Mouse (Mus musculus) midbrain, embryonic 16.5 days (tissue): ENCODE measurements around the gene Atp10a. TPM values are rescaled to one million over a fixed set of nuclear protein-coding genes. Genes with fewer than 3 reads are reported as not detected.

Source experiments
- ATAC-seq: fragments of 200-750 bp; cut with Nextera tagmentation; 2 replicates; pipeline ENCODE4 v1.8.0; 2017; ENCODE audit warnings: moderate TSS enrichment
- H3K27ac ChIP-seq: fragments of 300-500 bp; sonication (generic); 2 replicates; pipeline ENCODE4 v1.5.1; 2014; ENCODE audit warnings: mild to moderate bottlenecking, low read length, mixed read lengths
- H3K27me3 ChIP-seq: fragments of 300-500 bp; sonication (generic); 2 replicates; pipeline ENCODE4 v1.6.1; 2014; ENCODE audit warnings: low read depth, low read length, mixed read lengths; ENCODE audit not compliant: control insufficient read depth, insufficient read depth
- H3K36me3 ChIP-seq: fragments of 300-500 bp; sonication (generic); 2 replicates; pipeline ENCODE4 v1.6.1; 2014; ENCODE audit warnings: mild to moderate bottlenecking, low read length, moderate library complexity, mixed read lengths; ENCODE audit not compliant: control insufficient read depth, insufficient read depth
- H3K4me1 ChIP-seq: fragments of 300-500 bp; sonication (generic); 2 replicates; pipeline ENCODE4 v1.6.1; 2014; ENCODE audit warnings: mild to moderate bottlenecking, low read length, mixed read lengths; ENCODE audit not compliant: control insufficient read depth, insufficient read depth
- H3K4me2 ChIP-seq: fragments of 300-500 bp; sonication (generic); 2 replicates; pipeline ENCODE4 v1.6.1; 2014; ENCODE audit warnings: mild to moderate bottlenecking, low read length, mixed read lengths
- H3K4me3 ChIP-seq: fragments of 300-500 bp; sonication (generic); 2 replicates; pipeline ENCODE4 v1.5.1; 2014; ENCODE audit warnings: low read depth, mild to moderate bottlenecking, low read length, moderate library complexity, mixed read lengths
- H3K9ac ChIP-seq: fragments of 300-500 bp; sonication (generic); 2 replicates; pipeline ENCODE4 v1.6.1; 2014; ENCODE audit warnings: low read depth, low read length, mixed read lengths
- H3K9me3 ChIP-seq: fragments of 300-500 bp; sonication (generic); replicated peaks from 2 replicates; pipeline ENCODE4 v1.6.1; 2014; ENCODE audit warnings: mild to moderate bottlenecking, low read length, mixed read lengths; ENCODE audit not compliant: control insufficient read depth, poor library complexity, severe bottlenecking
- WGBS: fragments of 180-500 bp; shearing (Covaris S2); extraction: QIAGEN DNeasy Blood & Tissue Kit; methylation state at CpG from one replicate; pipeline ENCODE4 v1.1.7; 2014; 5-methylcytosine and 5-hydroxymethylcytosine counted together
- polyA plus RNA-seq: library from polyadenylated mRNA; unstranded; fragments of >200 nt; fragmentation: Nextera tagmentation; extraction: Ambion mirVana; gene quantifications from 2 replicates; pipeline ENCODE4 v1.2.1, GENCODE M21; 2015

The Atp10a gene
- polyA plus RNA-seq, 1 experiment from 2014 or later = 1.2 TPM

- Histone ChIP-seq H3K4me3 (no peak overlapping the region), H3K36me3 (no peaks in the 10 kb centered on the region), H3K27me3 (no peaks in the 10 kb centered on the region), H3K4me2 (no peak overlapping the region), H3K27ac (no peak overlapping the region), H3K4me1 (no peaks in the 10 kb centered on the region), H3K9ac (no peak overlapping the region), H3K9me3 (no peaks in the 10 kb centered on the region)
- no peak for ATAC-seq
Measured at GRCm38 (mm10) chr7:58779146-58779545, 123.2 kb downstream of the Atp10a start.

GRCm38 (mm10) chr7:58786986-58787385 lies 131.0 kb downstream of the Atp10a start:
- peak; percentile 83 for ATAC-seq
- WGBS = 38% methylated on average over 4 of the region's 4 CpGs
- H3K27me3 ChIP-seq = no peaks in the 10 kb centered on the region
- H3K9me3 ChIP-seq = no peaks in the 10 kb centered on the region
- H3K36me3 ChIP-seq = no peaks in the 10 kb centered on the region
- no peak overlapping the region for H3K4me2 ChIP-seq
- no peak overlapping the region for H3K9ac ChIP-seq
- no peak overlapping the region for H3K4me3 ChIP-seq
- peaks cover 29% of the 10 kb centered on the region for H3K4me1 ChIP-seq
- peak overlapping the region; percentile 70 for H3K27ac ChIP-seq

GRCm38 (mm10) chr7:58787585-58787984 lies 131.6 kb downstream of the Atp10a start:
- 39% methylated on average over 2 of the region's 4 CpGs for WGBS
- H3K9me3 ChIP-seq = no peaks in the 10 kb centered on the region
- peak overlapping the region; percentile 79 for H3K27ac ChIP-seq
- no peak overlapping the region for H3K4me2 ChIP-seq
- no peak overlapping the region for H3K4me3 ChIP-seq
- no peaks in the 10 kb centered on the region for H3K36me3 ChIP-seq
- no peaks in the 10 kb centered on the region for H3K27me3 ChIP-seq
- peaks cover 29% of the 10 kb centered on the region for H3K4me1 ChIP-seq
- 0 out of 2 replicates have a peak, but pooled peaks have one; percentile 16 for ATAC-seq
- H3K9ac ChIP-seq = no peak overlapping the region

DNA sequence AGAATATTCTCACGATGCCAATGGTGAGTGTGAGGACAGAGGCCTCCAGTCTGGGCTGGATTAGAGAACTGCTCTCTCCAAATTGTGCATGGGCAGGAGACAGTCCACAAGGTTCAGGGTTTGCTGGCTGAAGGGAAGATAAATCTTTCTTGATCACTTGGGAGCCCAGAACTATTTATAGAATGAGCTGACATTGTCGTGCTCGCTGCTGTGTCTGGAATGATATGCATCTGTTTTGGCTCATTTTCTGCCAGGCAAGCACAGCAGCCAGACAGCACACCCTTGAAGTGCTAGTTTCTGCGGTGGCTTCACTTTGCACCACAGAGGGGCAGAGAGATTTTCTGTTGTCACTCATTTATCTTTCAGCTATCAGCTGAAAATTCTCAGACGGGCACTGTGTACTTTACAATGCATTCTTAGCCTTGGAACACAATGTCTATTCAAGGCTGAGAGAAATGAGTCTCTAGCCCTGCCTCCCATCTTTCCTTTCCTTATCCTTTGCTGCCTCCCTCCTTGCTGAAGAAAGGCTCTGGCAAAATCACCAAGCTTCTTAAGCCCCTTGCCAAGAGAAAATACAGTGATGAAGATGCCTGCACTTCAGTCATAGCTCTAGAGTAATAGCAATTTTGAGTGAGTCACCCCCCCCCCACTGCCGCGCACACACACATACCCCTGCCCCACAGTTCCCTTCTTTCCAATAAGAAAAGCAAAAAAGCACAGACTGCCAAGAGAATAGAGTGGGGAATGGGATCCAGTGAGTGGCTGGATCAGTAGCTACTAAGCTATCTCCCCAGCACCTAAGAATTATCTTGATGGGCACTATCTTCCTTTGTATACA lies 132.7 kb downstream of the Atp10a start:
- peaks cover 29% of the 10 kb centered on the region for H3K4me1 ChIP-seq
- 34% methylated on average over 7 of the region's 7 CpGs for WGBS
- no peaks in the 10 kb centered on the region for H3K36me3 ChIP-seq
- H3K27ac ChIP-seq = peak overlapping the region; percentile 79
- H3K9me3 ChIP-seq = no peaks in the 10 kb centered on the region
- no peak overlapping the region; the same call in 1 of the 2 replicates for H3K4me2 ChIP-seq
- 0 out of 2 replicates have a peak overlapping the region, but pooled peaks have one; percentile 11 for H3K9ac ChIP-seq
- peak; percentile 43 for ATAC-seq
- H3K4me3 ChIP-seq = no peak overlapping the region
- H3K27me3 ChIP-seq = no peaks in the 10 kb centered on the region

- Histone ChIP-seq H3K9ac (no peak overlapping the region), H3K36me3 (no peaks in the 10 kb centered on the region), H3K4me2 (no peak overlapping the region), H3K4me1 (no peaks in the 10 kb centered on the region), H3K27ac (no peak overlapping the region), H3K4me3 (no peak overlapping the region), H3K9me3 (no peaks in the 10 kb centered on the region), H3K27me3 (no peaks in the 10 kb centered on the region)
- ATAC-seq = no peak
- 94% methylated on average over 6 of the region's 6 CpGs for WGBS
Measured at GRCm38 (mm10) chr7:58797281-58797680, 141.3 kb downstream of the Atp10a start.

DNA sequence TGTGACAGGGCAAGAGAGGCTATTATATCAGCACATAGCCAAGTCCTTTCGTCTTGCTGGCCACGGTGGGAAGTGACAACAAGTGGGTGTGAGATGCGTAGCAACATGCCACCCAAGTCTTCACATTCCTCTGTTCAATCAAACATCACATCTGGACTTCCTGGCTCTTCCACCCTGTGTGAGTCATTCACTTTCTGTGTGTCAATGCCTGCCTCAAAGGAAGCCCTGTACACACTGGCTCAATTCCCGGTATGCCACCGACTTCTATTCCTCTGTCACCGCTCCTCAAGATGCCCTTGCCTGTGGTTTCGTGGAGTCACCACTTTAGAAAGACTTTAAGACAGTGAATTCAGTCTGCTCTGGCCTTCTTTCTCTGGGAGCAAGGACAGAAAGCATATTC lies 144.9 kb downstream of the Atp10a start:
- no peaks in the 10 kb centered on the region for H3K9me3 ChIP-seq
- H3K4me1 ChIP-seq = no peaks in the 10 kb centered on the region
- no peak overlapping the region for H3K27ac ChIP-seq
- H3K27me3 ChIP-seq = no peaks in the 10 kb centered on the region
- H3K9ac ChIP-seq = no peak overlapping the region
- H3K4me3 ChIP-seq = no peak overlapping the region
- 86% methylated on average over 7 of the region's 7 CpGs for WGBS
- H3K36me3 ChIP-seq = no peaks in the 10 kb centered on the region
- no peak overlapping the region for H3K4me2 ChIP-seq
- ATAC-seq = no peak

DNA sequence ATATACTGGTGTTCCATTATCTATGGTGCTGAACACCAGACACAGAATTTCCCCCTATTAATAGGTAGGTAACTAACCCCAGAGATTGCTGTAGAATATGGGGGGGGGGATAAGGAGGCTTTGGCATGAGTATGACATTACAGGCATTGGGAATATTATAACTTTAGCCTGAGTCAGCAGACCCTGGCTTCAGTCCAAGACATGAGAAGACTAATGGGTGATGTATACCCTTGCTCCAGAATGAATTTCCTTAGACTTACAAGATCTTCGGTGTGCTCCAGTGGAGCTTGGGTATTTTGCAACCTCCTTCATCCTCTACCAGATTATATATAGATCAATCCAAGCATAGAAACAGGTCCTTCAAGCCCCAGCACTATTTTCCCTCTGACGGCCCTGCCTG lies 145.8 kb downstream of the Atp10a start:
- no peaks in the 10 kb centered on the region for H3K4me1 ChIP-seq
- no peak overlapping the region for H3K4me2 ChIP-seq
- no peak overlapping the region for H3K9ac ChIP-seq
- no peak for ATAC-seq
- H3K4me3 ChIP-seq = no peak overlapping the region
- H3K36me3 ChIP-seq = no peaks in the 10 kb centered on the region
- WGBS = 91% methylated on average over 2 of the region's 2 CpGs
- H3K9me3 ChIP-seq = no peaks in the 10 kb centered on the region
- H3K27ac ChIP-seq = no peak overlapping the region
- H3K27me3 ChIP-seq = no peaks in the 10 kb centered on the region

DNA sequence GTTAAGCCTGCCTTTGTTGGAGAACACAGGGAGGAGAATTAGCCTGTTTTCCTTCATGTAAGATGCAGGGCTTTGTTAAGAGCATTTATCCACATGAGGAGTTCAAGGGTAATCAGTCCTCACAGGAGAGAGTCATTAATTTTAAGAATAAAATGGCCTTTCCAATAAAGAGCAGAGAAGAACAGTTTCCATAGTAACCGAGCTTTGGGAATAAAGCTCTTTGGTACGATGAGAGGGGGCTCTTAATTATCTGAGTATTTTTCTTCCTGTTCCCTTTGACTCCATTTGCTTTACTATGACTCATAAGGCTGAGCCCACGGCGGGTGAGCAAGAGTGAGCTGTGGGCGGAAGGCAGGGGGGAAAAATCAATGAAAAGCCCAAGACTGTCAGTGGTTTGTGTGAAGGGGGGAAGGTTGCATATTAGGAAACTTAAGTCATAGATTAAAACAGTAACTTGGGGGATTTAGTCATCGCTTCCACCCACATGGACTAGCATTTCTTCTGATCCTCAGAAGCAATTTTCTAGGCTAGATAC lies 166.2 kb downstream of the Atp10a start:
- Histone ChIP-seq H3K4me1 (peaks cover 7% of the 10 kb centered on the region), H3K27ac (peak overlapping the region; percentile 67), H3K36me3 (no peaks in the 10 kb centered on the region), H3K9me3 (no peaks in the 10 kb centered on the region), H3K4me3 (no peak overlapping the region), H3K27me3 (no peaks in the 10 kb centered on the region), H3K9ac (no peak overlapping the region), H3K4me2 (no peak overlapping the region)
- 26% methylated on average over 6 of the region's 6 CpGs for WGBS
- peak; percentile 86 for ATAC-seq

DNA sequence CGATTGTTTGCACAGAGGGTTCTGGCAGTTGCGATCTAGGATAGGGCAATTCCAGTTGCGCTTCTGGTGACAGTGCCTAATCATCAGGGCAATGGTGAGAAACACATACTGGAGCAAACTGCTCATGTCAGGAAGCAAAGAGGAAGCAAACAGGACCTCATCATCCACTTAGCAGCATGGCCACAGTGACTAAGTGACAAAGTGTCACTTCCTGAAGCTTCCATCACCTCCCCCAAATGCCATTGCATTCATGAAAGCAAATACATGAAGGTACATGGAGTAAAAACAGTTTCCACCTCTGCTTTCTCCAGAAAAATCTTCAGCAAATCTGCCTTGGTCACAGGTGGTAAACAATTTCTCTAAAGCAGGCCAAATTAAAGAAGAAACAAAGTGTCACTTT lies 168.7 kb downstream of the Atp10a start:
- no peak for ATAC-seq
- no peak overlapping the region for H3K9ac ChIP-seq
- WGBS = 82% methylated on average over 3 of the region's 3 CpGs
- H3K4me1 ChIP-seq = peaks cover 7% of the 10 kb centered on the region
- no peaks in the 10 kb centered on the region for H3K27me3 ChIP-seq
- no peak overlapping the region for H3K27ac ChIP-seq
- H3K9me3 ChIP-seq = no peaks in the 10 kb centered on the region
- H3K36me3 ChIP-seq = no peaks in the 10 kb centered on the region
- no peak overlapping the region for H3K4me3 ChIP-seq
- no peak overlapping the region for H3K4me2 ChIP-seq
